Mouse (Mus musculus): ENCODE measurements around the gene Cyp2j12.
"Not testable (repeated sequence)": the region's sequence is repeated elsewhere in the genome, so short reads cannot be mapped to it uniquely, and the experiment has no call there.

Gene Cyp2j12

GRCm38 (mm10) chr4:96140732-96141467 lies at the start of gene Cyp2j12:
TSS of gene Cyp2j12 (minus strand) at chr4:96141152.
- no peak for ATAC-seq (ENCODE audit: insufficient number of reproducible peaks, low FRiP score, low TSS enrichment)

GRCm38 (mm10) chr4:96189321-96189720 lies 48.4 kb upstream of the Cyp2j12 start:
- ATAC-seq (ENCODE audit: insufficient number of reproducible peaks, low FRiP score, low TSS enrichment), result not testable (repeated sequence)

GRCm38 (mm10) chr4:96188671-96189070 lies 47.7 kb upstream of the Cyp2j12 start:
- not testable (repeated sequence) for ATAC-seq (ENCODE audit: insufficient number of reproducible peaks, low FRiP score, low TSS enrichment)

- ATAC-seq (ENCODE audit: insufficient number of reproducible peaks, low FRiP score, low TSS enrichment), result not testable (repeated sequence)
Measured at GRCm38 (mm10) chr4:96188146-96188545, 47.2 kb upstream of the Cyp2j12 start.

GRCm38 (mm10) chr4:96184716-96185115 lies 43.8 kb upstream of the Cyp2j12 start:
- ATAC-seq (ENCODE audit: insufficient number of reproducible peaks, low FRiP score, low TSS enrichment), result not testable (repeated sequence)

GRCm38 (mm10) chr4:96162839-96163238 lies 21.9 kb upstream of the Cyp2j12 start:
- ATAC-seq (ENCODE audit: insufficient number of reproducible peaks, low FRiP score, low TSS enrichment), result no peak

- ATAC-seq (ENCODE audit: insufficient number of reproducible peaks, low FRiP score, low TSS enrichment), result no peak
Measured at GRCm38 (mm10) chr4:96161575-96161974, 20.6 kb upstream of the Cyp2j12 start.

- no peak for ATAC-seq (ENCODE audit: insufficient number of reproducible peaks, low FRiP score, low TSS enrichment)
Measured at GRCm38 (mm10) chr4:96139226-96139625, 1.7 kb downstream of the Cyp2j12 start.

- no peak for ATAC-seq (ENCODE audit: insufficient number of reproducible peaks, low FRiP score, low TSS enrichment)
Measured at GRCm38 (mm10) chr4:96134246-96134645, 6.7 kb downstream of the Cyp2j12 start.

- ATAC-seq (ENCODE audit: insufficient number of reproducible peaks, low FRiP score, low TSS enrichment), result no peak
Measured at GRCm38 (mm10) chr4:96096841-96097240, 44.1 kb downstream of the Cyp2j12 start.

- no peak for ATAC-seq (ENCODE audit: insufficient number of reproducible peaks, low FRiP score, low TSS enrichment)
Measured at GRCm38 (mm10) chr4:96091869-96092268, 49.1 kb downstream of the Cyp2j12 start.

GRCm38 (mm10) chr4:96089356-96090048 lies 51.5 kb downstream of the Cyp2j12 start:
- not testable (repeated sequence) for ATAC-seq (ENCODE audit: insufficient number of reproducible peaks, low FRiP score, low TSS enrichment)

GRCm38 (mm10) chr4:96078308-96078707 lies 62.6 kb downstream of the Cyp2j12 start:
- no peak for ATAC-seq (ENCODE audit: insufficient number of reproducible peaks, low FRiP score, low TSS enrichment)

GRCm38 (mm10) chr4:96077261-96078125 lies 63.5 kb downstream of the Cyp2j12 start, which contains the start of gene Cyp2j13:
TSS of gene Cyp2j13 (minus strand) at chr4:96077546.
- peak; percentile 96 for ATAC-seq (ENCODE audit: insufficient number of reproducible peaks, low FRiP score, low TSS enrichment)

GRCm38 (mm10) chr4:96062045-96062444 lies 78.9 kb downstream of the Cyp2j12 start:
- ATAC-seq (ENCODE audit: insufficient number of reproducible peaks, low FRiP score, low TSS enrichment), result no peak

GRCm38 (mm10) chr4:96060106-96060505 lies 80.8 kb downstream of the Cyp2j12 start:
- ATAC-seq (ENCODE audit: insufficient number of reproducible peaks, low FRiP score, low TSS enrichment), result no peak

Data from cerebellum, adult (tissue).